Mouse (Mus musculus): ENCODE measurements around the gene Bcap31. TPM values are rescaled to one million over a fixed set of nuclear protein-coding genes. Genes with fewer than 3 reads are reported as not detected.

The Bcap31 gene
- polyA plus RNA-seq, 1 experiment from 2014 or later: 232 TPM

DNA sequence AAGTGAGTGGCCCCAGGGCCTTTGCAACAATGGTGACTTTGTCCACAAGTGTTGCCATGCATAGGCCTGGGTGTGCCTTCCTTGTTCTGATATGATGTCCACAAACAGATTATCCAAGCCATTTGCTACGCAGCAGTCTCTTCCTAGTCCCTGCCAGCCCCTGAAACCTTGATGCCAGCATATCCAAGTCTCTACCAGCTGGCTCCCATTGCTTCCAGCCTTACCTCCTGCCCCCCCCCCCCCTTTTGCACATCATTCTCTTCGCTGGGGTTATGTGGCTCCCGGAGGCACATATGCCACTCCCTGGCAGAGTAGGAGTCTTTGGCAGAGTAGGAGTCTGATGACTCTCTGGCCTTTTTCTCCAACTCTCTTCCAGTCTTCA lies 55.7 kb downstream of the Bcap31 start:
- 83% methylated on average over 1 of the region's 3 CpGs for WGBS (ENCODE audit: missing documents)
- H3K36me3 ChIP-seq (ENCODE audit: inconsistent target): no peaks in the 10 kb centered on the region
- no peaks in the 10 kb centered on the region for H3K79me2 ChIP-seq (ENCODE audit: inconsistent target)
- no peak overlapping the region for H3K4me3 ChIP-seq (ENCODE audit: inconsistent target)
- H3K27ac ChIP-seq: no peak overlapping the region

DNA sequence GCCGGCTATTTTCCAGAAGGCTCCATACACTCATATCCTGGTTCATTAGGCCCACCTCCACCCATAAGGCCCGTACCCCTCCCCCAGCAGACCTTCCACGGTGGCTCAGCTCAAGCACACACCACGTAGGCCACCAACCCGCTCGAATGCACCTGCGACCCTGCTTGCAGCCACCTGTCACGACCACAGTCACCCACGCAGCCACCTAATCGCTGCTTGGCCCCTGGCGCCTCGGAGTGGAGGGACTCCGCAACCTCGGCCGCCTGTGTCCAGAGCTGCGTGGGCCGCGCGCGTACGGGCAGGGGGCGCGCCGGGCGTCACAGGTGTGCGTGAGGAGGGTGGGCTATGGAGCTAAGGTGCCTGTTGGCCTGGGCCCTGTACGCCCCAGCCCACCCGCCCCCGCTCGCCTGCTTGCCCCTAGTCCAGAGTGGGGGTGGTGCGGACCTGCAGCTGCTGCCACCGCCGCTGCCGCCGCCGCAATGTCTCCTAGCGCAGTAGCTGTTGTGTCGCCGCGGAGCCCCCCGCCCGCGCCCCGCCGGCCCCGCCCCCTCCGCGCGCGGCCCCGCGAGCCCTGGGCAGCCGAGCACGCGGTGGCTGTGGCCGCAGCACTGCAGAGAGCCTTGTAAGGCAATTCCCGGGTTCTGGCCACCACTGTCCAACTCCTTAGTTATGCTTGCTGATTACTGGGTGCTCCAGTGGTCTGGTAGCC lies 56.2 kb downstream of the Bcap31 start, which contains the start of gene Pnck:
Gene Pnck (minus strand): TSS at position 543 of the 709 bp plus-strand sequence.
- H3K79me2 ChIP-seq (ENCODE audit: inconsistent target): no peaks in the 10 kb centered on the region
- no peak within 1 kb of the TSS for H3K4me3 ChIP-seq (ENCODE audit: inconsistent target)
- H3K27ac ChIP-seq: no peak within 1 kb of the TSS
- no peaks in the 10 kb centered on the region for H3K36me3 ChIP-seq (ENCODE audit: inconsistent target)
- WGBS (ENCODE audit: missing documents): 29% methylated on average over 37 of the region's 57 CpGs

DNA sequence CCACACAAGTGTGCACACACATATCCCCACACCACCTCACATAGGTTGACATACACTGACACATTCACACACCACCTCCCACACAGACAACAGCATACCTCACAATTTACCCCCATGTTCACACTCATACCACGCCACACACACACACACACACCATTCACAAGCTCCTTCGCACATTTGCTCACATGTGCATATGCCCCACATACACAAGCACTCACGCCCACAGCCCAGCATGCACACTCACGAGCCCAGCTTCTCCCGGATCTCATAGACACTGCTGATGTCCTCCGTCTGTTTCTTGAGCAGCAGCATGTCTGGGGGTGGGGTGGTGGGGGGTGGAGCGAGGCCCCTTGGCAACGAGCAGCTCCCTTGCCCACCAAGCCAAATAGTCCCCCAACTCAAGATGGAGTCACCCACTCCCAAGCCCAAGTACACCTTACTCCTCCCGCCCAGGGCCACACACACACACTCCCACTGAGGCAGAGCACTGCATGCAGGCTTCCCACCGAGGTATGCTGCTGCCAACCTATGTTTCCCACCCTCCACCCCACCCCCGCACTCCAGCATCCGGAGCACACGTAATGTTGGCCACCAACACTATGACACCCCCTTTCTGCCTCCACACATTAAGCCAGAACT lies 56.9 kb downstream of the Bcap31 start:
- WGBS (ENCODE audit: missing documents): 71% methylated on average over 6 of the region's 13 CpGs
- H3K79me2 ChIP-seq (ENCODE audit: inconsistent target): no peaks in the 10 kb centered on the region
- no peak overlapping the region for H3K4me3 ChIP-seq (ENCODE audit: inconsistent target)
- no peaks in the 10 kb centered on the region for H3K36me3 ChIP-seq (ENCODE audit: inconsistent target)
- H3K27ac ChIP-seq: no peak overlapping the region

DNA sequence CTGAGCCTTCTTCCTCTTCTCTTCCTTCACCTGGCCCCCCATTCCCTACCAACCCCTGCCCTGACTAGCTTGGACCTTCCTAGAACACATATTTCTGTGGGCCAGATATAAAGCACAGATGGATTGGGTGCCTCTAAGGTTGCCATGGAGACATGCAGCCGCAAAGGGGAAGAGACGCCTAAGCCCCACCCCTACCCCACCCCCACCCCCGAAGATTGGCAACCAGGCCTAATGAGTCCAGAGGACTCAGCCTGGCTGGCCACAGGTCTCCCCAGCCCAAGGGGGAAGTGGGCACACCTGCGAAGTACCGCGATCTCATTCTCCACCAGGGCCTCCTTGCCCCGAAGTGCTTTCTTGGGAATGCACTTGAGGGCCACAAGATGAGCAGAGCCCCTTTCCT lies 57.6 kb downstream of the Bcap31 start:
- Histone ChIP-seq H3K79me2 (ENCODE audit: inconsistent target) (no peaks in the 10 kb centered on the region), H3K36me3 (ENCODE audit: inconsistent target) (no peaks in the 10 kb centered on the region), H3K27ac (no peak overlapping the region), H3K4me3 (ENCODE audit: inconsistent target) (no peak overlapping the region)
- 40% methylated on average over 6 of the region's 7 CpGs for WGBS (ENCODE audit: missing documents)

DNA sequence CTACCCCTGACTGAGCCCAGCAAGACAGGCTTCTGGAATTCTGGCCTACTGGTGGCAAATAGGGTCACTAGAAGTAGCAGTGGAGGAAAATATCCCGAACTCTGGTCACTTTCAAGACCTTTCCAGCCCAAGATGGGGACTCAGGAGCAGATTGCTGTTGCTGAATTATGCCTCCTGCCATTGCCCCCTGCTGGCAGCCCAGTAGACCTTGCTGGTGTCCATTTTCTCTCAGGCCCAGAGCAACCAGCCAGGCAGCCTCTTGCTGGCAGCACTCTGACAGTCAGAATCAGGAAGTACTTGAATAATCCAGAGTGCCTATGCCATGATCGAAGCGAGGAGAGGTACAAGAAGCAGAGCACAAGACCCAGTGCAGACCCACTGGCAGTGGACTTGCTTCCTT lies 60.4 kb downstream of the Bcap31 start:
- Histone ChIP-seq H3K4me3 (ENCODE audit: inconsistent target) (no peak overlapping the region), H3K36me3 (ENCODE audit: inconsistent target) (no peaks in the 10 kb centered on the region), H3K27ac (no peak overlapping the region), H3K79me2 (ENCODE audit: inconsistent target) (no peaks in the 10 kb centered on the region)
- WGBS (ENCODE audit: missing documents): 44% methylated on average over 3 of the region's 3 CpGs

DNA sequence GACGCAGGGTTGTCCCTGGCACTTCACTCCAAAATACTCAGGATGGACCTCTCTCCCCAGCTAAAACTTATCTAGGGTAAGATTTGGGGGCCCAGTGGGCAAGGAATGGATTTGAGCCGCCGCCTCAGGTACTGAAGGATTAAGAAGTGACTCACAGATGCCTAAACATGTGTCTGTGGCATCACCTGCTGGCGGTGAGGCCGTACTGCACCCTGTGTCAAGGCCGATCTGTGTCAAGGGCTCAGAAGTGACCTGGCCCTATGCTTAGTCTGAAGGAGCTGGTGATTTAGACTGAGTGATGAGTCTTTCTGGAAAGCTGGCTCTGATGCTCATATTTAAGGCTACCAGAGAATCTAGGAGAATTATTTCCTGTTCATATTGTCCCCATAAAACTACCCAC lies 61.8 kb downstream of the Bcap31 start:
- WGBS (ENCODE audit: missing documents): 34% methylated on average over 4 of the region's 6 CpGs
- H3K27ac ChIP-seq: no peak overlapping the region
- no peaks in the 10 kb centered on the region for H3K79me2 ChIP-seq (ENCODE audit: inconsistent target)
- no peak overlapping the region for H3K4me3 ChIP-seq (ENCODE audit: inconsistent target)
- no peaks in the 10 kb centered on the region for H3K36me3 ChIP-seq (ENCODE audit: inconsistent target)

DNA sequence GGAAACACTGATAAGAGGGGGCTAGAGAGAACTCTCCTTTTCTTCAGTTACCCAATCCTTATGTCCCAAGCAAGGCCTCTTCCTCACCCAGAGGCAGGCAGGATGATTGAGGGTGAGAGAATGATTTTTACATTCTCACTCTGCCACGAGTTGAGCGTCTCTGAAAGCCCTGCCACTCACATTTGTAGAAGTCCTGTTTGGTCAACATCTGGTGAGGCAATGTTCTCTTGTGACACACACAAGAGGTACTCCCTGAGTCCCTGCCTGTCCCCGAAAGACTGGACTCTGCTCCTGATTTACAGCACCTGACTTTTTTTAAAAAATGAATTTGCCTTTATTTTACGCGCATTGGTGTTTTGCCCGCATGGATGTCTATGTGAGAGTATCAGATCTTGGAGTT lies 62.6 kb downstream of the Bcap31 start:
- Histone ChIP-seq H3K27ac (no peak overlapping the region), H3K79me2 (ENCODE audit: inconsistent target) (no peaks in the 10 kb centered on the region), H3K4me3 (ENCODE audit: inconsistent target) (no peak overlapping the region), H3K36me3 (ENCODE audit: inconsistent target) (no peaks in the 10 kb centered on the region)
- 72% methylated on average over 6 of the region's 6 CpGs for WGBS (ENCODE audit: missing documents)

DNA sequence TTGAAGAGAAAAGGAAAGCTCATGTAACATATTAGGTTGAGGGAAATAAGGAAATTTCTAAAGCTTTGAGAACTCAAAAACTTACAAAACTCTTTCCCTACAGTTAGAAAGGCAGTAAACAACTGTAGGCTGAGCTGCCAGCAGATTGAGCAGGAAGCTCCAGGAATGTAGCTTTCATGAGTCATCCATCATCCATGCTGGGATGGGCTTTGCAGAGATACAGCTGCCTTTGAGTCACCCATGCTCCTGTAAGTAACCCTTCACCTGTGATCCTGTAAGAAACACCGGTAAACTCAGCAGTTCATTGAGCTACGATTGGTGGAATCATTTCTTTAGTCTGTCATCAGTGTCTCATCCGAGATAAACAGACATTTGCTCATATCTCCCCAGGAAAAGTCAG lies 65.1 kb downstream of the Bcap31 start:
- Histone ChIP-seq H3K27ac (no peak overlapping the region), H3K36me3 (ENCODE audit: inconsistent target) (no peaks in the 10 kb centered on the region), H3K4me3 (ENCODE audit: inconsistent target) (no peak overlapping the region), H3K79me2 (ENCODE audit: inconsistent target) (no peaks in the 10 kb centered on the region)
- 92% methylated on average over 3 of the region's 3 CpGs for WGBS (ENCODE audit: missing documents)

DNA sequence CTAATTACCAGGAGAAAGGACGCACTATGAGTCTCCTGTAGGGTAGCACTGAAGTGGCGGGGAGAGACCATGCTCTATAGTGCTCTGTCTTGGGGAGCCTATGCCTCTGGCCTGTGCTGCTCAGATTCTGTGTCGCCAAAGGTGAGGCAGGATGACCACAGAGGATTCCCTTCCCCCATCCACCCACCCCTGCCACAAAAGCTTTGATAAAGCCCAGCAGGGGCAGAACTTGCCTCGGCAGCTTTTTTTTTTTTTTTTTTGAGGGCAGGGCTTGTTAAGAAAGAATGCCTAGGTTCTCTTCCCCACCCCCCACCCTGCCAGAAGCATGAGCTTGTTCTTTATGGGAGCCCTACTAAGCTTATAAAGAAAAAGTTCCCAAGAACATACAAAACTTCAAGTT lies 70.9 kb downstream of the Bcap31 start:
- WGBS (ENCODE audit: missing documents): 55% methylated on average over 3 of the region's 4 CpGs
- Histone ChIP-seq H3K36me3 (ENCODE audit: inconsistent target) (no peaks in the 10 kb centered on the region), H3K79me2 (ENCODE audit: inconsistent target) (no peaks in the 10 kb centered on the region), H3K27ac (no peak overlapping the region), H3K4me3 (ENCODE audit: inconsistent target) (no peak overlapping the region)

DNA sequence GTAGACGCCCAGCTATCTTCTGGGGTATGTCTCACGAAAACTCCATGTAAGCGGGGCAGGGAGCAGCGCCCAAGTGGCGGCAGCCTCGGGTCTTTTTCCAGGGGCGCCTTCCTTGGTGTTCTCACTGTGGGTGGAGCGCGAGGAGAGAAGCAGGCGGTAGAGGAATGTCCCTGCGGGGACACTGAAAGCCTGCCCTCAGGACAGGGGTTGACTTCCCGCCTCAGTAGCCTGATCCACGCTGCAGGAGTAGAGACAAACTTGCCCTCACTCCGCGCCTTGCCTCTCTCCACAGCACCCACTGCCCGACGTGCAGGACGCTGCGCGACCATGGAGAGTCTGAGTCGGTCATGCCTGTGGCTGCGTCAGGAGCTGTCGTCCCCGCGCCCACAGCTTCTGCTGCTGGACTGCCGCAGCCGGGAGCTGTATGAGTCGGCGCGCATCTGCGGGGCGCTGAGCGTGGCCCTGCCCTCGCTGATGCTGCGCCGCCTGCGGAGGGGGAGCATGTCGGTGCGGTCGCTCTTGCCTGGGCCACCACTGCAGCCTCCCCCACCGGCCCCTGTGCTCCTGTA lies 76.0 kb downstream of the Bcap31 start:
- H3K27ac ChIP-seq: no peak overlapping the region
- WGBS (ENCODE audit: missing documents): 15% methylated on average over 17 of the region's 41 CpGs
- no peaks in the 10 kb centered on the region for H3K79me2 ChIP-seq (ENCODE audit: inconsistent target)
- H3K4me3 ChIP-seq (ENCODE audit: inconsistent target): no peak overlapping the region
- no peaks in the 10 kb centered on the region for H3K36me3 ChIP-seq (ENCODE audit: inconsistent target)

DNA sequence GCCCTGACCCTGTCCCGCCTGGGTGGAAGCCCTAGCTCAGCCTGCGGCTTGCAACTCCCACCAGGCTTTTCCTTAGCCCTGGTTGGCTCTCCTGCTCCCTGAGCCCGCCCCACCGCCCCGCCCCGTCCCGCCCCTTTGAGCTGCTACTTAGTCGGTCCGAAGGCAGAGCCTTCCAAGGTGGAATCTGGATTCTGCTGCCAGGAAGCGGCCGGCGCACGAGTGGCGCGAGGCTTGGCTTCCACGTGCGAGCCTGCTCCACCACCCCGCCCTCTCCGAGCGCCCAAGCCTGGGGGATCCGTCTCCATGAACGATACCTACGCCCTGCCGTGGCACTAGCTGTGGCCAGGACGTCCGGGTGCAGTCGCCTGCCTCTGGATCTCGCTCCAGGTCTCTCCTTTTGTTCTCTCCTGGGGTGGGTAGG lies 76.7 kb downstream of the Bcap31 start, which contains the start of gene Dusp9:
Gene Dusp9 (plus strand): TSS at position 165 of the 421 bp plus-strand sequence.
- H3K79me2 ChIP-seq (ENCODE audit: inconsistent target): no peaks in the 10 kb centered on the region
- 11% methylated on average over 27 of the region's 28 CpGs for WGBS (ENCODE audit: missing documents)
- H3K36me3 ChIP-seq (ENCODE audit: inconsistent target): no peaks in the 10 kb centered on the region
- no peak within 1 kb of the TSS for H3K4me3 ChIP-seq (ENCODE audit: inconsistent target)
- H3K27ac ChIP-seq: no peak within 1 kb of the TSS

DNA sequence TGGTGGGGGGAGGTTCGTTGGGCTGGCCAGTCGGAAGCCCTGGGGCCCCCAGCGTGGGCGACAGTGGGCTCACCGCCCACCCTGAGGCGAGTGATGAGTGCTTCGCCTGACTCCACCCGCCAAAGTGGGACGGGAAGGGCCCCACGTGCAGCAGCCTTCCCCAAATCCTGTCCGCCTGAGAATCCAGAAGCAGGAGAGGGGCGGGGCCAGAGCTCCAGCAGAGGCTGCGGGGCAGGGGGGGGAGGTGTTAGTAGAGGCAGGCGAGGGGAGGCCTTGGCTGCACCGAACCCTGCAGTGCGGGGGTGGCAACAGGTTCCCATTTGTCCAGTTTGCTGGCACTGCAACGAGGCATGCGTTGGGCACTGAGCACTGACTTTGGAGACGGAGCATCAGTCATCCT lies 78.6 kb downstream of the Bcap31 start:
- Histone ChIP-seq H3K4me3 (ENCODE audit: inconsistent target) (no peak overlapping the region), H3K36me3 (ENCODE audit: inconsistent target) (no peaks in the 10 kb centered on the region), H3K27ac (no peak overlapping the region), H3K79me2 (ENCODE audit: inconsistent target) (no peaks in the 10 kb centered on the region)
- WGBS (ENCODE audit: missing documents): 18% methylated on average over 18 of the region's 19 CpGs

Measured in macrophage (primary cell).